Mouse (Mus musculus): ENCODE data around the gene Lims1. TPM values are rescaled to one million over a fixed set of nuclear protein-coding genes. Genes with fewer than 3 reads are reported as not detected.

Gene Lims1
- polyA plus RNA-seq, 1 experiment from 2014 or later: 143 TPM

DNA sequence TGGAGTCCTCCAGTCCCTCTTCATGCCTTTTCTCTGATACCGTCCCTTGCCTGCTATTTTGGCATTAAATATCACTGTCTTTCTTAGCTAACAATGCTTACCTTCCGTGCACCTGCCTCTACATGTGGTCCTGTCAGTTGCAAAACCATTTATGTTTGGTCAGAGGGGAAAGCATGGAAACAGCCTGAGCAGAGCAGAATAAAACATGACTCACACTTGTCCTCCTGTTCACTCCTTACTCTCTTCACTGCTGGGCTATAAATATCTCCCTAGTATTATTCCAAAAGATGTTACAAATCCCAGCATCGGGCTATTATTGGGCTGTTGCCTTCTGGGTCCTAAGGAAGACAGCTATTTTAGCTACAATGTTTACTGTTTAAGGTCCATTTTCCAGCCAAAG, 78.6 kb downstream of the Lims1 start:
- no peak overlapping the region for H3K27ac ChIP-seq
- H3K4me3 ChIP-seq (replicated peaks; ENCODE audit: low read depth, low read length): no peak overlapping the region
- no peaks in the 10 kb centered on the region for H3K27me3 ChIP-seq (ENCODE audit: insufficient read depth, low read length)
- no peaks in the 10 kb centered on the region for H3K9me3 ChIP-seq (replicated peaks; ENCODE audit: low read length)
- H3K36me3 ChIP-seq (ENCODE audit: insufficient read depth, low read length): peaks cover 16% of the 10 kb centered on the region; the same call in 1 of the 2 replicates
- H3K4me1 ChIP-seq (replicated peaks; ENCODE audit: insufficient read depth, low read length): no peaks in the 10 kb centered on the region
- WGBS: 69% methylated on average over 3 of the region's 3 CpGs
- no peak overlapping the region for H3K9ac ChIP-seq (ENCODE audit: low read depth, low read length)
- DNase-seq (ENCODE audit: low spot score) (no peak), ATAC-seq (replicated peaks; ENCODE audit: low FRiP score, low read depth) (no peak)
- no peak overlapping the region for H3K4me2 ChIP-seq (ENCODE audit: low read length)
- no peak for TF ChIP-seq CTCF (IDR thresholded peaks at IDR 0.05; ENCODE audit: low read depth)

DNA sequence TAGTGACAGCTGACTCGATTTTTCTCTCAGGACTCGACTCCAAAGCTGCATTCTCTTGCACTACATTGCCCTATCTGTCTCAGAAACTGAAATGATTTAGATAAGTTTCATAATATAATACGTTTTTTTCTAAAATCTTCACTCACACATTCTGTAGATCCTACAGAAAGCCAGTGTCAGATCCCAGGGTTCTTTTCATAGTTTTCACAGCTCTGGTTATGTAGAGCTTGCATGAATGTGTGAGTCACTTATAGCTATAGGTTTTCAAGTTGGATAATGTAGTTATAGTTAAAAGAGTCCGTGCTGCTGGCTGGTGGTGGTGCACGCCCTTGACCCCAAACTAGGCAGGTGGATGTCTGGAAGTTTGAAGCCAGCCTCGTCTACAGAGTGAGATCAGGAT, 81.4 kb downstream of the Lims1 start:
- peaks cover 14% of the 10 kb centered on the region; the same call in 1 of the 2 replicates for H3K36me3 ChIP-seq (ENCODE audit: insufficient read depth, low read length)
- no peak overlapping the region for H3K4me2 ChIP-seq (ENCODE audit: low read length)
- DNase-seq (ENCODE audit: low spot score) (no peak), ATAC-seq (replicated peaks; ENCODE audit: low FRiP score, low read depth) (no peak)
- no peak for TF ChIP-seq CTCF (IDR thresholded peaks at IDR 0.05; ENCODE audit: low read depth)
- 83% methylated on average over 6 of the region's 6 CpGs for WGBS
- H3K27ac ChIP-seq: peak overlapping the region; percentile 66
- H3K4me1 ChIP-seq (replicated peaks; ENCODE audit: insufficient read depth, low read length): no peaks in the 10 kb centered on the region
- H3K9ac ChIP-seq (ENCODE audit: low read depth, low read length): no peak overlapping the region
- no peaks in the 10 kb centered on the region for H3K9me3 ChIP-seq (replicated peaks; ENCODE audit: low read length)
- no peak overlapping the region for H3K4me3 ChIP-seq (replicated peaks; ENCODE audit: low read depth, low read length)
- no peaks in the 10 kb centered on the region for H3K27me3 ChIP-seq (ENCODE audit: insufficient read depth, low read length)

DNA sequence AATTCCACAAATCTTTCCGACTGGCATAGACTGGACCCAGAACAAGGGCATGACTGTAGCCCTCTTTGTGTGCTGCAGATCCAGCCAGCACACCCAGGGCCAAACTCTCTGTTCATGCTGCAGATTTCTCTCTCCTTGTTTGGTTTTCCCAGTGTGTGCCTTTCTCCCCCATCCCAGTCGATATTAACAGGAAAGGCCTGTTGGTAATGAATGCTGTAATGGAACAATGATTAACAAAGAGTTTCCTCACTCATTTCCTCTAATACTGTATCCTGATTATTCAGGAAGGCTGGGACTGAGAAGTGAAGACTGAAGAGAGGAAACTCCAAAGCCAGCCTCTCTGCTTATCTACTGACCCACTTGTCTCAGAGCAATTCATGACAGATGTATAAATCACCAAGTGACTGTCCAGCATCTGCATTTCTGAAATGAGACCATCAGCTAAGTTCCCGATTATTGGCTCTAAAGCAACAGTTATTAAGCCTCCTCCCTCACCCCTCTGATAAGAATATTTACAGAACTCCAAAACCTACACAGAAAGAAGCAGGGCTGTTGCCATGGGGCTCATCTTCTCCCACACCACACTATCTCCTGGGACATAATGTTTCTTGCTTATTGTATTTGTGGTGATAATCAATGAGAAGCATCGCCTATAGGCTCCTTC, 82.2 kb downstream of the Lims1 start:
- no peak for TF ChIP-seq CTCF (IDR thresholded peaks at IDR 0.05; ENCODE audit: low read depth)
- 62% methylated on average over 4 of the region's 4 CpGs for WGBS
- Histone ChIP-seq H3K9me3 (replicated peaks; ENCODE audit: low read length) (no peaks in the 10 kb centered on the region), H3K4me2 (ENCODE audit: low read length) (no peak overlapping the region), H3K9ac (ENCODE audit: low read depth, low read length) (no peak overlapping the region), H3K4me1 (replicated peaks; ENCODE audit: insufficient read depth, low read length) (no peaks in the 10 kb centered on the region), H3K27me3 (ENCODE audit: insufficient read depth, low read length) (no peaks in the 10 kb centered on the region), H3K36me3 (ENCODE audit: insufficient read depth, low read length) (peaks cover 18% of the 10 kb centered on the region; the same call in 1 of the 2 replicates), H3K27ac (peak overlapping the region; percentile 66), H3K4me3 (replicated peaks; ENCODE audit: low read depth, low read length) (no peak overlapping the region)
- ATAC-seq (replicated peaks; ENCODE audit: low FRiP score, low read depth) (no peak; the same call in 1 of the 2 replicates), DNase-seq (ENCODE audit: low spot score) (peak; percentile 67)

DNA sequence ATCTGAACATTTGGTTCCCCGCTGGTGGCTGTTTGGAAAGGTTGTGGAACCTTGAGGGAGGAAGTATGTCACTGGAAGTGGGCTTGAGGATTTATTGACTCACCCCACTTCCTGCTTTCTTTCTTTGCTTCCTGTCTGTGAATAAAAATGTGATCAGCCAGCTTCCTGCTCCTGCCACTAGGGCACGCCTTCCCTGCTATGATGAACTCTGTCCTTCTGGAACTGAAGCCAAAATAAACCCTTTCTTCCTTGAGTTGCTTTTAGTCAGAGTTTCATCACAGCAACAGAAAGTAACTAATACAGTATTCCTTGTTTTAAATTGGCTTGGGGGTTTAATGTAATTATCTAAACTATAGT, 82.7 kb downstream of the Lims1 start:
- Histone ChIP-seq H3K27me3 (ENCODE audit: insufficient read depth, low read length) (no peaks in the 10 kb centered on the region), H3K36me3 (ENCODE audit: insufficient read depth, low read length) (peaks cover 21% of the 10 kb centered on the region; the same call in 1 of the 2 replicates), H3K4me1 (replicated peaks; ENCODE audit: insufficient read depth, low read length) (no peaks in the 10 kb centered on the region), H3K9ac (ENCODE audit: low read depth, low read length) (no peak overlapping the region), H3K4me2 (ENCODE audit: low read length) (no peak overlapping the region), H3K27ac (peak overlapping the region; percentile 66; the same call in 1 of the 2 replicates), H3K4me3 (replicated peaks; ENCODE audit: low read depth, low read length) (no peak overlapping the region), H3K9me3 (replicated peaks; ENCODE audit: low read length) (no peaks in the 10 kb centered on the region)
- peak; percentile 70 for DNase-seq (ENCODE audit: low spot score)
- TF ChIP-seq CTCF (IDR thresholded peaks at IDR 0.05; ENCODE audit: low read depth): peak; percentile 33; the same call in 1 of the 2 replicates
- no peak for ATAC-seq (replicated peaks; ENCODE audit: low FRiP score, low read depth)
- 59% methylated on average over 2 of the region's 2 CpGs for WGBS

DNA sequence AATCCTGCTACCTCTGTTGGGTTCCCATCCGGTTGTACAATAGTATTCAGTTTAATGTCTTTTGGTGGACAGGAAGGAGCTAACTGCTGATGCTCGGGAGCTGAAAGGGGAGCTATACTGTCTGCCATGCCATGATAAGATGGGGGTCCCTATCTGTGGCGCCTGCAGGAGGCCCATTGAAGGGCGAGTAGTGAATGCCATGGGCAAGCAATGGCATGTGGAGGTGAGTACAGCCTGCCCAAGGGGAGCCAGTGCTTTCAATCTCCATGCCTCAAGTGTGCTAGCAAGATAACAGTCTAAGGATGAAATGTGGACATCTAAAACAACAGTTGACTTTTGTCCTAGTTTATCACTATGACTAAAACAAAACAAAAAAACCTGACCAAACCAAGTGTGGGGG, 89.1 kb downstream of the Lims1 start:
- Histone ChIP-seq H3K36me3 (ENCODE audit: insufficient read depth, low read length) (peaks cover 30% of the 10 kb centered on the region), H3K9ac (ENCODE audit: low read depth, low read length) (no peak overlapping the region), H3K27me3 (ENCODE audit: insufficient read depth, low read length) (no peaks in the 10 kb centered on the region), H3K4me1 (replicated peaks; ENCODE audit: insufficient read depth, low read length) (no peaks in the 10 kb centered on the region), H3K4me2 (ENCODE audit: low read length) (no peak overlapping the region), H3K4me3 (replicated peaks; ENCODE audit: low read depth, low read length) (no peak overlapping the region), H3K9me3 (replicated peaks; ENCODE audit: low read length) (no peaks in the 10 kb centered on the region), H3K27ac (no peak overlapping the region)
- TF ChIP-seq CTCF (IDR thresholded peaks at IDR 0.05; ENCODE audit: low read depth): no peak
- no peak for ATAC-seq (replicated peaks; ENCODE audit: low FRiP score, low read depth)
- 92% methylated on average over 4 of the region's 4 CpGs for WGBS
- DNase-seq (ENCODE audit: low spot score): no peak

DNA sequence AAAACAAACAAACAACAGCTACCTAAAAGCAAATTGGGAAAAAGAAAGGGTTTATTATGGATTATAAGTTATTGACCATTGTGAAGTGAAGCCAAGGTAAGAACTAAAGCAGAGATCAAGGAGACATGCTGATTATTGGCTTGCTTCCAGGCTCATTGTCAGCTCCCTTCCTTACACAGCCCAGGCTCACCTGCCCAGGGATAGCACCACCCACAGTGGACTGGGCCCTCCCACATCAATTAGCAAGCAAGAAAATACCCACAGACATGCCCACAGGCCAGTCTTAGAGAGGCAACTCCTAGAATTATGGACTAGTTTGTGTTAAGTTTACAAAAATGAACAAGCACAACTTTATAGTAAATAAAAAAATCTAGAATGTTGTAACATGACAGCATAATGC, 89.6 kb downstream of the Lims1 start:
- no peaks in the 10 kb centered on the region for H3K27me3 ChIP-seq (ENCODE audit: insufficient read depth, low read length)
- H3K4me2 ChIP-seq (ENCODE audit: low read length): no peak overlapping the region
- ATAC-seq (replicated peaks; ENCODE audit: low FRiP score, low read depth) (no peak), DNase-seq (ENCODE audit: low spot score) (no peak)
- no peaks in the 10 kb centered on the region for H3K9me3 ChIP-seq (replicated peaks; ENCODE audit: low read length)
- no peak overlapping the region for H3K27ac ChIP-seq
- no peaks in the 10 kb centered on the region for H3K4me1 ChIP-seq (replicated peaks; ENCODE audit: insufficient read depth, low read length)
- no peak for TF ChIP-seq CTCF (IDR thresholded peaks at IDR 0.05; ENCODE audit: low read depth)
- H3K4me3 ChIP-seq (replicated peaks; ENCODE audit: low read depth, low read length): no peak overlapping the region
- H3K36me3 ChIP-seq (ENCODE audit: insufficient read depth, low read length): peaks cover 30% of the 10 kb centered on the region
- no peak overlapping the region for H3K9ac ChIP-seq (ENCODE audit: low read depth, low read length)

DNA sequence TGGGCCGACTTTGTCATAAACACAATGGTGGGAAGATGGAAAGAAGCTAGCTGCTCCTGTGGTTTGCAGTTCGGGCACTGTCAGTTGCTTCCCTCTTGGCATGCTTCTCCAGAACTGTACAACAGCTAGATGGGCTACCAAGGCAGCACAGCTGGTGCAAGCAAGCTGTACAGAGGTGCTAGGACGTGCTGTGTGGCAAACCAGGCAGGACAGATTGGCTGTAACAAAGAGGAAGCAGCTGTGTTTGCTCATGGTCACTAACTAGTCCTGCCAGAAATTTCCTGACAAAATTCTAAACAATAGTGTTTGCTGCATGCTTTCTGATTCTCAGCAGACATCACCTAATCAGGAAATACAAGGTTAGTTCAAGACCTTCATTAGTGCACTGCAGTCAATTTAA, 93.4 kb downstream of the Lims1 start:
- no peaks in the 10 kb centered on the region for H3K4me1 ChIP-seq (replicated peaks; ENCODE audit: insufficient read depth, low read length)
- no peaks in the 10 kb centered on the region for H3K9me3 ChIP-seq (replicated peaks; ENCODE audit: low read length)
- no peak for TF ChIP-seq CTCF (IDR thresholded peaks at IDR 0.05; ENCODE audit: low read depth)
- 81% methylated on average over 3 of the region's 3 CpGs for WGBS
- H3K4me3 ChIP-seq (replicated peaks; ENCODE audit: low read depth, low read length): no peak overlapping the region
- DNase-seq (ENCODE audit: low spot score) (peak; percentile 11), ATAC-seq (replicated peaks; ENCODE audit: low FRiP score, low read depth) (no peak)
- peaks cover 37% of the 10 kb centered on the region for H3K36me3 ChIP-seq (ENCODE audit: insufficient read depth, low read length)
- H3K4me2 ChIP-seq (ENCODE audit: low read length): no peak overlapping the region
- no peak overlapping the region for H3K27ac ChIP-seq
- H3K9ac ChIP-seq (ENCODE audit: low read depth, low read length): no peak overlapping the region
- H3K27me3 ChIP-seq (ENCODE audit: insufficient read depth, low read length): no peaks in the 10 kb centered on the region
